Mouse (Mus musculus) liver, postnatal 0 days (tissue): ENCODE data around the gene Agap1. TPM values are rescaled to one million over a fixed set of nuclear protein-coding genes. Genes with fewer than 3 reads are reported as not detected.

Experiments
- ATAC-seq: fragments of 200-750 bp; cut with Nextera tagmentation; 2 replicates; pipeline ENCODE4 v1.8.0; 2017; ENCODE audit warnings: mild to moderate bottlenecking, moderate library complexity
- DNase-seq: peaks from one replicate; pipeline ENCODE4 v3.0.0-alpha.2; 2016
- H3K27ac ChIP-seq: fragments of 300-500 bp; sonication (generic); 2 replicates; pipeline ENCODE4 v1.5.1; 2014; ENCODE audit warnings: antibody characterized with exemption, moderate library complexity, mild to moderate bottlenecking, low read depth
- H3K27me3 ChIP-seq: fragments of 300-500 bp; sonication (generic); 2 replicates; pipeline ENCODE4 v1.6.1; 2014; ENCODE audit warnings: low read length, control low read depth, mixed read lengths; ENCODE audit not compliant: insufficient read depth
- H3K36me3 ChIP-seq: fragments of 300-500 bp; sonication (generic); replicated peaks from 2 replicates; pipeline ENCODE4 v1.6.1; 2014; ENCODE audit warnings: mild to moderate bottlenecking, control low read depth, low read length, moderate library complexity, mixed read lengths; ENCODE audit not compliant: insufficient read depth
- H3K4me1 ChIP-seq: fragments of 300-500 bp; sonication (generic); 2 replicates; pipeline ENCODE4 v1.6.1; 2014; ENCODE audit warnings: antibody characterized with exemption, mild to moderate bottlenecking, control low read depth; ENCODE audit not compliant: insufficient read depth
- H3K4me2 ChIP-seq: fragments of 300-500 bp; sonication (generic); 2 replicates; pipeline ENCODE4 v1.6.1; 2014; ENCODE audit warnings: low read depth, mild to moderate bottlenecking, low read length, moderate library complexity, mixed read lengths
- H3K4me3 ChIP-seq: fragments of 300-500 bp; sonication (generic); 2 replicates; pipeline ENCODE4 v1.5.1; 2014; ENCODE audit warnings: low read depth, low read length
- H3K9ac ChIP-seq: fragments of 300-500 bp; sonication (generic); replicated peaks from 2 replicates; pipeline ENCODE4 v1.6.1; 2014; ENCODE audit warnings: mild to moderate bottlenecking, moderate library complexity
- H3K9me3 ChIP-seq: fragments of 300-500 bp; sonication (generic); 2 replicates; pipeline ENCODE4 v1.6.1; 2016; ENCODE audit warnings: mild to moderate bottlenecking, control low read depth, low read length, mixed read lengths
- CTCF ChIP-seq: sonication (generic); IDR thresholded peaks from 2 replicates; pipeline ENCODE4 v1.5.1; 2016; ENCODE audit warnings: antibody characterized with exemption, low read depth
- EP300 ChIP-seq: IDR thresholded peaks from 2 replicates; pipeline ENCODE4 v1.6.1; 2016; ENCODE audit warnings: antibody characterized with exemption, low read depth, mild to moderate bottlenecking
- WGBS: fragments of 180-500 bp; shearing (Covaris S2); extraction: QIAGEN DNeasy Blood & Tissue Kit; methylation state at CpG from one replicate; pipeline ENCODE4 v1.1.7; 2014; ENCODE audit not compliant: insufficient replicate concordance; 5-methylcytosine and 5-hydroxymethylcytosine counted together
- polyA plus RNA-seq: library from polyadenylated mRNA; unstranded; fragments of >200 nt; fragmentation: Nextera tagmentation; extraction: Ambion mirVana; gene quantifications from 2 replicates; pipeline ENCODE4 v1.2.1, GENCODE M21; 2015

Gene Agap1
- polyA plus RNA-seq, 1 experiment from 2014 or later, result 1.0 TPM

GRCm38 (mm10) chr1:89939981-89940726 is 485.5 kb downstream of the Agap1 start:
- Histone ChIP-seq H3K4me3 (peak overlapping the region; percentile 17; the same call in 1 of the 2 replicates), H3K9me3 (no peaks in the 10 kb centered on the region), H3K27ac (no peak overlapping the region), H3K4me1 (peaks cover 6% of the 10 kb centered on the region; the same call in 1 of the 2 replicates), H3K9ac (no peak overlapping the region), H3K4me2 (0 out of 2 replicates have a peak overlapping the region, but pooled peaks have one; percentile 11), H3K27me3 (peaks cover 74% of the 10 kb centered on the region), H3K36me3 (no peaks in the 10 kb centered on the region)
- WGBS, result 3% methylated on average over 34 of the region's 34 CpGs
- ATAC-seq (peak; percentile 57), DNase-seq (peak; percentile 87)
- TF ChIP-seq EP300, result no peak
- TF ChIP-seq CTCF, result peak; percentile 79

- Histone ChIP-seq H3K4me1 (peaks cover 6% of the 10 kb centered on the region; the same call in 1 of the 2 replicates), H3K27me3 (peaks cover 69% of the 10 kb centered on the region), H3K4me2 (no peak overlapping the region), H3K27ac (no peak overlapping the region), H3K36me3 (no peaks in the 10 kb centered on the region), H3K9ac (no peak overlapping the region), H3K9me3 (no peaks in the 10 kb centered on the region), H3K4me3 (no peak overlapping the region)
- 16% methylated on average over 15 of the region's 15 CpGs for WGBS
- TF ChIP-seq EP300, result no peak
- no peak for TF ChIP-seq CTCF
- DNase-seq (no peak), ATAC-seq (no peak)
Measured at GRCm38 (mm10) chr1:89940961-89941524, 486.4 kb downstream of the Agap1 start.

GRCm38 (mm10) chr1:89941701-89942381 is 487.2 kb downstream of the Agap1 start:
- H3K27me3 ChIP-seq, result peaks cover 62% of the 10 kb centered on the region
- peaks cover 6% of the 10 kb centered on the region; the same call in 1 of the 2 replicates for H3K4me1 ChIP-seq
- no peaks in the 10 kb centered on the region for H3K36me3 ChIP-seq
- DNase-seq (no peak), ATAC-seq (no peak)
- H3K27ac ChIP-seq, result no peak overlapping the region
- 2% methylated on average over 40 of the region's 40 CpGs for WGBS
- H3K4me3 ChIP-seq, result peak overlapping the region; percentile 5; the same call in 1 of the 2 replicates
- no peak overlapping the region for H3K9ac ChIP-seq
- H3K4me2 ChIP-seq, result peak overlapping the region; percentile 7; the same call in 1 of the 2 replicates
- TF ChIP-seq EP300 (no peak), CTCF (no peak)
- no peaks in the 10 kb centered on the region for H3K9me3 ChIP-seq

GRCm38 (mm10) chr1:89942395-89942976 is 487.9 kb downstream of the Agap1 start:
- H3K27ac ChIP-seq, result no peak overlapping the region
- 7% methylated on average over 15 of the region's 15 CpGs for WGBS
- no peak for DNase-seq
- H3K4me2 ChIP-seq, result no peak overlapping the region
- TF ChIP-seq EP300 (no peak), CTCF (no peak)
- H3K4me3 ChIP-seq, result no peak overlapping the region
- H3K9me3 ChIP-seq, result no peaks in the 10 kb centered on the region
- H3K9ac ChIP-seq, result no peak overlapping the region
- no peak for ATAC-seq
- H3K27me3 ChIP-seq, result peaks cover 55% of the 10 kb centered on the region
- H3K36me3 ChIP-seq, result no peaks in the 10 kb centered on the region
- peaks cover 6% of the 10 kb centered on the region; the same call in 1 of the 2 replicates for H3K4me1 ChIP-seq

GRCm38 (mm10) chr1:89943202-89943601 is 488.6 kb downstream of the Agap1 start:
- DNase-seq (peak; percentile 80), ATAC-seq (peak; percentile 35; the same call in 1 of the 2 replicates)
- 3% methylated on average over 16 of the region's 16 CpGs for WGBS
- Histone ChIP-seq H3K27me3 (peaks cover 55% of the 10 kb centered on the region), H3K27ac (no peak overlapping the region), H3K9me3 (no peaks in the 10 kb centered on the region), H3K4me1 (peaks cover 6% of the 10 kb centered on the region; the same call in 1 of the 2 replicates), H3K36me3 (no peaks in the 10 kb centered on the region), H3K4me2 (no peak overlapping the region), H3K9ac (no peak overlapping the region), H3K4me3 (no peak overlapping the region)
- peak; percentile 86 for TF ChIP-seq CTCF
- TF ChIP-seq EP300, result no peak
